Mouse (Mus musculus): ENCODE results near the gene Alg2. TPM values are rescaled to one million over a fixed set of nuclear protein-coding genes. Genes with fewer than 3 reads are reported as not detected.

Gene Alg2
- 268 and 286 TPM in 2 replicates for polyA plus RNA-seq (2015; fragmentation: Nextera tagmentation; extraction: Ambion mirVana)

GRCm38 (mm10) chr4:47473968-47474729 is at the start of gene Alg2, which contains the start of gene Sec61b:
Alg2 (minus strand) TSS chr4:47474333.
Sec61b (plus strand) TSS chr4:47474658.

Other genes with a start within 250 kb of the Alg2 start
- 9.8 and 10.1 TPM in 2 replicates for gene Tgfbr1, start 121.1 kb downstream of the Alg2 start, polyA plus RNA-seq (2015; fragmentation: Nextera tagmentation; extraction: Ambion mirVana)
- gene Sec61b, start 325 bp upstream of the Alg2 start, polyA plus RNA-seq (2015; fragmentation: Nextera tagmentation; extraction: Ambion mirVana), result 248 and 258 TPM in 2 replicates

Data from neural tube, postnatal 0 days (tissue).